Mouse (Mus musculus) brain, embryonic 14.5 days (tissue): ENCODE data around the gene Tmem88.

Source experiments
- CTCF ChIP-seq: fragments of 200-500 bp; IDR thresholded peaks from 2 replicates; pipeline ENCODE4 v1.5.1; 2012; ENCODE audit warnings: inconsistent platforms, mild to moderate bottlenecking, moderate library complexity, borderline replicate concordance; ENCODE audit not compliant: insufficient read depth, insufficient read length; ENCODE audit errors: extremely low read depth
- POLR2A ChIP-seq: fragments of 200-500 bp; IDR thresholded peaks from 2 replicates; pipeline ENCODE4 v1.6.1; 2012; ENCODE audit warnings: mild to moderate bottlenecking, inconsistent platforms, borderline replicate concordance; ENCODE audit not compliant: poor library complexity, insufficient read depth, insufficient read length, severe bottlenecking; ENCODE audit errors: extremely low read depth

GRCm38 (mm10) chr11:69364910-69365309 is 33.1 kb downstream of the Tmem88 start:
- TF ChIP-seq CTCF (no peak), POLR2A (no peak)
